7 mouse cellular contexts compared by ENCODE assay signal in genomic region chr1:171195887-171196397, GRCm38 (mm10). TPM values are rescaled to one million over a fixed set of nuclear protein-coding genes. Genes with fewer than 3 reads are reported as not detected.
A peak's percentile ranks its signal among the peaks of the same experiment; 100 is the strongest.
DNase-seq lines count a peak whose midpoint lies in the region; ATAC-seq lines count a peak whose summit lies in the region.

Pcp4l1 (minus strand) TSS chr1:171196268.

- 0% methylated on average over 33 of the region's 33 CpGs for WGBS in embryonic facial prominence, embryonic 12.5 days
- under 1% methylated on average over 33 of the region's 33 CpGs for WGBS in limb, embryonic 12.5 days
- under 1% methylated on average over 33 of the region's 33 CpGs for WGBS in midbrain, embryonic 11.5 days
- WGBS in stomach, embryonic 14.5 days: under 1% methylated on average over 33 of the region's 33 CpGs

- peak; percentile 86 for ATAC-seq in embryonic facial prominence, embryonic 12.5 days (ENCODE audit: insufficient number of reproducible peaks, insufficient read depth, low FRiP score, low TSS enrichment)
- 0 out of 2 replicates have a peak, but pooled peaks have one; percentile 62 for ATAC-seq in limb, embryonic 12.5 days (ENCODE audit: insufficient number of reproducible peaks, insufficient read depth, low FRiP score, low TSS enrichment, low read depth)
- peak; percentile 82 for ATAC-seq in midbrain, embryonic 11.5 days (ENCODE audit: low FRiP score)
- ATAC-seq in stomach, embryonic 14.5 days (ENCODE audit: insufficient number of reproducible peaks, insufficient read depth, low FRiP score, low read depth): peak; percentile 81

- H3K36me3 ChIP-seq in embryonic facial prominence, embryonic 12.5 days: no peaks in the 10 kb centered on the region
- H3K36me3 ChIP-seq in limb, embryonic 12.5 days: no peaks in the 10 kb centered on the region
- no peaks in the 10 kb centered on the region for H3K36me3 ChIP-seq in midbrain, embryonic 11.5 days (ENCODE audit: control insufficient read depth, insufficient read depth, low read length)
- H3K36me3 ChIP-seq in stomach, embryonic 14.5 days (ENCODE audit: control insufficient read depth, insufficient read depth, low read length): no peaks in the 10 kb centered on the region

- H3K4me2 ChIP-seq in embryonic facial prominence, embryonic 12.5 days (replicated peaks): peak within 1 kb of the TSS; percentile 99
- H3K4me2 ChIP-seq in limb, embryonic 12.5 days: peak within 1 kb of the TSS; percentile 99
- peak within 1 kb of the TSS; percentile 98 for H3K4me2 ChIP-seq in midbrain, embryonic 11.5 days
- H3K4me2 ChIP-seq in stomach, embryonic 14.5 days (replicated peaks; ENCODE audit: low read depth, low read length): peak within 1 kb of the TSS; percentile 95

- H3K9me3 ChIP-seq in embryonic facial prominence, embryonic 12.5 days: no peaks in the 10 kb centered on the region
- H3K9me3 ChIP-seq in limb, embryonic 12.5 days: no peaks in the 10 kb centered on the region
- no peaks in the 10 kb centered on the region for H3K9me3 ChIP-seq in midbrain, embryonic 11.5 days (ENCODE audit: control insufficient read depth, low read length)
- no peaks in the 10 kb centered on the region for H3K9me3 ChIP-seq in stomach, embryonic 14.5 days (ENCODE audit: control insufficient read depth, low read depth, low read length)

- peaks cover 69% of the 10 kb centered on the region for H3K27me3 ChIP-seq in embryonic facial prominence, embryonic 12.5 days
- peaks cover 64% of the 10 kb centered on the region for H3K27me3 ChIP-seq in limb, embryonic 12.5 days
- peaks cover 17% of the 10 kb centered on the region; the same call in 1 of the 2 replicates for H3K27me3 ChIP-seq in midbrain, embryonic 11.5 days (ENCODE audit: control insufficient read depth, insufficient read depth, low read length)
- H3K27me3 ChIP-seq in stomach, embryonic 14.5 days (ENCODE audit: control insufficient read depth, insufficient read depth, low read length): peaks cover 18% of the 10 kb centered on the region

- no peak within 1 kb of the TSS for H3K27ac ChIP-seq in embryonic facial prominence, embryonic 12.5 days
- no peak within 1 kb of the TSS for H3K27ac ChIP-seq in limb, embryonic 12.5 days
- H3K27ac ChIP-seq in midbrain, embryonic 11.5 days (ENCODE audit: low read depth, low read length): no peak within 1 kb of the TSS
- no peak within 1 kb of the TSS for H3K27ac ChIP-seq in stomach, embryonic 14.5 days (ENCODE audit: low read length)

- peak; percentile 91 for DNase-seq in brain, adult 2 months (ENCODE audit: low read depth, low spot score)
- peak; percentile 84 to 86 for DNase-seq in heart, adult 9 months (ENCODE audit: low spot score in 2 of 2)
- peak; percentile 50 for DNase-seq in kidney, adult 9 months
- DNase-seq in midbrain, embryonic 11.5 days (ENCODE audit: low spot score, missing footprints): peak; percentile 95

- H3K4me1 ChIP-seq in embryonic facial prominence, embryonic 12.5 days: peaks cover 25% of the 10 kb centered on the region
- peaks cover 36% of the 10 kb centered on the region for H3K4me1 ChIP-seq in limb, embryonic 12.5 days (replicated peaks)
- H3K4me1 ChIP-seq in midbrain, embryonic 11.5 days (ENCODE audit: control insufficient read depth, insufficient read depth, low read length): peaks cover 18% of the 10 kb centered on the region
- H3K4me1 ChIP-seq in stomach, embryonic 14.5 days (ENCODE audit: control insufficient read depth, insufficient read depth, low read length): peaks cover 20% of the 10 kb centered on the region

- H3K9ac ChIP-seq in embryonic facial prominence, embryonic 12.5 days: peak within 1 kb of the TSS; percentile 53
- H3K9ac ChIP-seq in limb, embryonic 12.5 days (replicated peaks): peak within 1 kb of the TSS; percentile 60
- H3K9ac ChIP-seq in midbrain, embryonic 11.5 days (ENCODE audit: low read length): peak within 1 kb of the TSS; percentile 68
- H3K9ac ChIP-seq in stomach, embryonic 14.5 days (replicated peaks; ENCODE audit: low read depth, low read length): no peak within 1 kb of the TSS; the same call in 1 of the 2 replicates

- H3K4me3 ChIP-seq in embryonic facial prominence, embryonic 12.5 days: peak within 1 kb of the TSS; percentile 52
- peak within 1 kb of the TSS; percentile 57 for H3K4me3 ChIP-seq in limb, embryonic 12.5 days (replicated peaks)
- peak within 1 kb of the TSS; percentile 64 for H3K4me3 ChIP-seq in midbrain, embryonic 11.5 days (ENCODE audit: low read depth, low read length)
- H3K4me3 ChIP-seq in stomach, embryonic 14.5 days (ENCODE audit: low read depth, low read length): peak within 1 kb of the TSS; percentile 52

RNA-seq across cellular contexts. Expression of gene Pcp4l1, which starts in this region (rescaled TPM):
- 9.2 and 9.3 TPM in 2 replicates for polyA plus RNA-seq in embryonic facial prominence, embryonic 12.5 days (2016; fragmentation: Nextera tagmentation; extraction: Ambion mirVana)
- 2.0 and 2.8 TPM in 2 replicates for polyA plus RNA-seq in limb, embryonic 12.5 days (2016; fragmentation: Nextera tagmentation; extraction: Ambion mirVana)
- polyA plus RNA-seq in midbrain, embryonic 11.5 days (2014; fragmentation: Nextera tagmentation; extraction: Ambion mirVana): 30.1 and 32.0 TPM in 2 replicates
- polyA plus RNA-seq in stomach, embryonic 14.5 days (2014; fragmentation: Nextera tagmentation; extraction: Ambion mirVana): 35.6 and 39.6 TPM in 2 replicates
